Mouse (Mus musculus) R1 (cell line): ENCODE measurements at regions not wholly inside any gene's neighbourhood (a gene's known extent, or its start where the extent isn't known, plus 50 kb on each side); places are given as distances from the start of the nearest gene placed in this dataset.

ENCODE experiments used
- DNase-seq: peaks from one replicate; pipeline ENCODE4 v3.0.0-alpha.2; 2018; ENCODE audit warnings: low read depth, low spot score

GRCm38 (mm10) chr15:46251296-46251695 lies 6117.1 kb downstream of the 9330182O14Rik start:
- no peak for DNase-seq

GRCm38 (mm10) chr15:46285276-46285675 lies 6151.1 kb downstream of the 9330182O14Rik start:
- DNase-seq: no peak

GRCm38 (mm10) chr15:46303301-46303700 lies 6169.1 kb downstream of the 9330182O14Rik start:
- DNase-seq: peak; percentile 61
